Mouse (Mus musculus) CH12.LX (cell line): ENCODE results near the gene Spata25. TPM values are rescaled to one million over a fixed set of nuclear protein-coding genes. Genes with fewer than 3 reads are reported as not detected.
A peak's percentile ranks its signal among the peaks of the same experiment; 100 is the strongest.

ENCODE experiments used
- DNase-seq: peaks from one replicate; pipeline ENCODE4 v3.0.0-alpha.2; 2013; ENCODE audit errors: extremely low read depth
- H3K27ac ChIP-seq: 2 replicates; pipeline ENCODE4 v1.5.1; 2012; ENCODE audit warnings: low read depth, mild to moderate bottlenecking, control low read depth, moderate library complexity; ENCODE audit not compliant: insufficient read depth
- H3K27me3 ChIP-seq: replicated peaks from 2 replicates; pipeline ENCODE3; 2012; ENCODE audit warnings: inconsistent platforms
- H3K36me3 ChIP-seq, 2 experiments: replicated peaks in 1 of 2; 2 replicates each; pipeline versions ENCODE3 to v1.6.1; 2012; ENCODE audit warnings: inconsistent platforms in 1 of 2, low read length in 1 of 2, mild to moderate bottlenecking in 1 of 2, mixed read lengths in 1 of 2, moderate library complexity in 1 of 2; ENCODE audit not compliant: control insufficient read depth in 1 of 2, insufficient read depth in 1 of 2
- H3K4me1 ChIP-seq, 2 experiments: 2 replicates each; pipeline ENCODE4 v1.6.1; 2012; ENCODE audit warnings: inconsistent platforms in 1 of 2, moderate library complexity in 1 of 2; ENCODE audit not compliant: insufficient read depth in 2 of 2, control insufficient read depth in 1 of 2
- H3K4me2 ChIP-seq: 2 replicates; pipeline ENCODE4 v1.6.1; 2012; ENCODE audit warnings: low read depth, mild to moderate bottlenecking, control low read depth; ENCODE audit not compliant: poor library complexity, insufficient read depth, severe bottlenecking
- H3K4me3 ChIP-seq, 3 experiments: fragments of 150-350 bp in 1 of 3; sonication (generic) in 1 of 3; replicated peaks in 1 of 3; 2 replicates each; pipeline versions ENCODE3 to v1.5.1; 2011 to 2012; ENCODE audit warnings: low read depth in 2 of 3, low read length in 2 of 3, mild to moderate bottlenecking in 2 of 3, moderate library complexity in 2 of 3, control low read depth in 1 of 3, improper control_type of control experiment in 1 of 3, inconsistent platforms in 1 of 3, mixed read lengths in 1 of 3; ENCODE audit not compliant: poor library complexity in 1 of 3
- H3K79me2 ChIP-seq: replicated peaks from 2 replicates; pipeline ENCODE4 v1.6.1; 2012; ENCODE audit warnings: mild to moderate bottlenecking, moderate library complexity; ENCODE audit not compliant: control insufficient read depth, poor library complexity, insufficient read depth, severe bottlenecking; ENCODE audit errors: extremely low read depth
- H3K9ac ChIP-seq: 2 replicates; pipeline ENCODE4 v1.6.1; 2012; ENCODE audit warnings: low read depth, mild to moderate bottlenecking, control low read depth, moderate library complexity; ENCODE audit not compliant: insufficient read depth
- H3K9me3 ChIP-seq: replicated peaks from 2 replicates; pipeline ENCODE3; 2012; ENCODE audit warnings: low read length, inconsistent platforms, mixed read lengths
- CTCF ChIP-seq, 2 experiments: IDR thresholded peaks in 1 of 2; conservative IDR thresholded peaks in 1 of 2; 2 replicates each; pipeline ENCODE4 v1.5.1; 2011 to 2012; ENCODE audit warnings: low read depth in 2 of 2, low read length in 2 of 2, improper control_type of control experiment in 1 of 2, inconsistent platforms in 1 of 2, mild to moderate bottlenecking in 1 of 2, moderate library complexity in 1 of 2
- EP300 ChIP-seq: IDR thresholded peaks from 2 replicates; pipeline ENCODE4 v1.6.1; 2011; ENCODE audit warnings: low read length, improper control_type of control experiment
- IRF4 ChIP-seq: IDR thresholded peaks from 2 replicates; pipeline ENCODE4 v1.6.1; 2014; ENCODE audit warnings: low read depth, mild to moderate bottlenecking, inconsistent platforms, low read length, improper control_type of control experiment
- JUN ChIP-seq: IDR thresholded peaks from 2 replicates; pipeline ENCODE4 v1.6.1; 2011; ENCODE audit warnings: low read depth, mild to moderate bottlenecking, low read length, improper control_type of control experiment, moderate library complexity; ENCODE audit not compliant: insufficient read depth
- PAX5 ChIP-seq: IDR thresholded peaks from 2 replicates; pipeline ENCODE4 v1.6.1; 2012; ENCODE audit warnings: low read length, inconsistent platforms, mixed read lengths
- SIN3A ChIP-seq: IDR thresholded peaks from 2 replicates; pipeline ENCODE4 v1.6.1; 2012; ENCODE audit warnings: low read length, improper control_type of control experiment, inconsistent platforms
- SMC3 ChIP-seq: IDR thresholded peaks from 2 replicates; pipeline ENCODE4 v1.6.1; 2011; ENCODE audit warnings: low read depth, low read length, improper control_type of control experiment
- TCF12 ChIP-seq: IDR thresholded peaks from 2 replicates; pipeline ENCODE4 v1.6.1; 2014; ENCODE audit warnings: low read depth, mild to moderate bottlenecking, inconsistent platforms, low read length, improper control_type of control experiment
- USF1 ChIP-seq: IDR thresholded peaks from 2 replicates; pipeline ENCODE4 v1.6.1; 2014; ENCODE audit warnings: low read depth, mild to moderate bottlenecking, inconsistent platforms, low read length, improper control_type of control experiment
- USF2 ChIP-seq: conservative IDR thresholded peaks from 2 replicates; pipeline ENCODE4 v1.6.1; 2011; ENCODE audit warnings: low read depth, low read length, improper control_type of control experiment
- dilution Hi-C: fragments of 300-500 bp; cut with MboI; formaldehyde crosslinking; loops from 2 replicates; pipeline ENCODE4 v1.14.3; 2020; ENCODE audit warnings: low sequenced_read_pairs; ENCODE audit not compliant: extremely low pct_unique_long_range_greater_than_20kb, extremely low pct_ligation_motif_present
- in situ Hi-C: fragments of 300-500 bp; cut with MboI; formaldehyde crosslinking; loops from 3 replicates; pipeline ENCODE4 v1.14.3; 2019; ENCODE audit warnings: low sequenced_read_pairs, low pct_ligation_motif_present, low pct_unique_long_range_greater_than_20kb, mixed read lengths
- polyA plus RNA-seq: library from polyadenylated mRNA; unstranded; fragments of >175 nt; gene quantifications from 2 replicates; pipeline ENCODE4 v1.2.1, GENCODE M21; 2012; ENCODE audit warnings: low read depth; ENCODE audit not compliant: insufficient read length
- total RNA-seq, 2 experiments: library from RNA; depleted of rRNA; stranded (reverse); fragments of 300-350 nt in 1 of 2; fragments of >200 nt in 1 of 2; gene quantifications; 2 replicates each; pipeline ENCODE4 v1.2.3; 2012 to 2014

Spata25 gene
- total and polyA plus RNA-seq, 3 experiments, result not detected

- Histone ChIP-seq H3K79me2 (no peaks in the 10 kb centered on the region), H3K4me3 (no peak overlapping the region), H3K27ac (no peak overlapping the region), H3K4me1 (peaks cover 0 to 6% of the 10 kb centered on the region in 2 experiments; a peak in 2 of 4 replicates), H3K36me3 (peaks cover 52 to 82% of the 10 kb centered on the region in 2 experiments), H3K9me3 (no peaks in the 10 kb centered on the region), H3K4me2 (no peak overlapping the region), H3K27me3 (no peaks in the 10 kb centered on the region), H3K9ac (no peak overlapping the region)
- TF ChIP-seq PAX5, result no peak
- peak in 1 of 2 experiments; percentile 52; a peak in 2 of 4 replicates for TF ChIP-seq CTCF (conservative IDR thresholded peaks at IDR 0.05 in 1 of 2, IDR thresholded peaks at IDR 0.05 in 1 of 2; ENCODE audit: low read depth in 2 of 2, low read length in 2 of 2)
- DNase-seq, result no peak
- dilution Hi-C loops (no loop called here), in situ Hi-C loops (no loop called here)
Measured at GRCm38 (mm10) chr2:164793772-164794171, 34.6 kb downstream of the Spata25 start.

GRCm38 (mm10) chr2:164793236-164793635 lies 35.1 kb downstream of the Spata25 start:
- Histone ChIP-seq H3K27ac (no peak overlapping the region), H3K36me3 (peaks cover 52 to 87% of the 10 kb centered on the region in 2 experiments), H3K27me3 (no peaks in the 10 kb centered on the region), H3K79me2 (no peaks in the 10 kb centered on the region), H3K9ac (no peak overlapping the region), H3K4me1 (peaks cover 0 to 6% of the 10 kb centered on the region in 2 experiments; a peak in 2 of 4 replicates), H3K9me3 (no peaks in the 10 kb centered on the region)
- peak; percentile 62 for DNase-seq
- dilution Hi-C loops, result no loop called here
- TF ChIP-seq USF1 (no peak), CTCF (conservative IDR thresholded peaks at IDR 0.05 in 1 of 2, IDR thresholded peaks at IDR 0.05 in 1 of 2; ENCODE audit: low read depth in 2 of 2, low read length in 2 of 2) (peak; percentile 73), SMC3 (peak; percentile 37)
- TF ChIP-seq, all 38 proteins: peak for 2
- Histone ChIP-seq H3K4me3 (no peak overlapping the region), H3K4me2 (no peak overlapping the region)
- in situ Hi-C loops, result no loop called here

- peaks cover 48 to 84% of the 10 kb centered on the region in 2 experiments for H3K36me3 ChIP-seq
- no peak overlapping the region for H3K4me2 ChIP-seq
- H3K9ac ChIP-seq, result no peak overlapping the region
- no peaks in the 10 kb centered on the region for H3K79me2 ChIP-seq
- H3K27ac ChIP-seq, result no peak overlapping the region
- dilution Hi-C loops, result no loop called here
- no peak for DNase-seq
- H3K27me3 ChIP-seq, result no peaks in the 10 kb centered on the region
- TF ChIP-seq PAX5 (no peak), USF2 (no peak), IRF4 (no peak), SIN3A (no peak), TCF12 (no peak), EP300 (no peak), JUN (no peak)
- TF ChIP-seq, all 38 proteins: peak for 0
- Histone ChIP-seq H3K4me1 (peaks cover 0 to 6% of the 10 kb centered on the region in 2 experiments; a peak in 2 of 4 replicates), H3K4me3 (no peak overlapping the region), H3K9me3 (no peaks in the 10 kb centered on the region)
- in situ Hi-C loops, result no loop called here
Measured at GRCm38 (mm10) chr2:164792400-164793190, 35.7 kb downstream of the Spata25 start.
